Mouse (Mus musculus) intestine, postnatal 0 days (tissue): ENCODE data around the gene Irf2bp2. TPM values are rescaled to one million over a fixed set of nuclear protein-coding genes. Genes with fewer than 3 reads are reported as not detected.

Source experiments
- ATAC-seq: fragments of 200-750 bp; cut with Nextera tagmentation; 2 replicates; pipeline ENCODE4 v1.8.0; 2017; ENCODE audit warnings: mild to moderate bottlenecking, moderate TSS enrichment, moderate library complexity
- H3K27ac ChIP-seq: fragments of 300-500 bp; sonication (generic); 2 replicates; pipeline ENCODE4 v1.5.1; 2014; ENCODE audit warnings: mild to moderate bottlenecking, low read depth, low read length, moderate library complexity
- H3K27me3 ChIP-seq: fragments of 300-500 bp; sonication (generic); replicated peaks from 2 replicates; pipeline ENCODE4 v1.6.1; 2014; ENCODE audit warnings: low read length, mixed read lengths; ENCODE audit not compliant: control insufficient read depth, insufficient read depth
- H3K36me3 ChIP-seq: fragments of 300-500 bp; sonication (generic); 2 replicates; pipeline ENCODE4 v1.6.1; 2014; ENCODE audit warnings: mild to moderate bottlenecking, moderate library complexity; ENCODE audit not compliant: control insufficient read depth, insufficient read depth
- H3K4me1 ChIP-seq: fragments of 300-500 bp; sonication (generic); replicated peaks from 2 replicates; pipeline ENCODE4 v1.6.1; 2014; ENCODE audit warnings: antibody characterized with exemption, low read length, mixed read lengths; ENCODE audit not compliant: control insufficient read depth, insufficient read depth
- H3K4me2 ChIP-seq: fragments of 300-500 bp; sonication (generic); replicated peaks from 2 replicates; pipeline ENCODE4 v1.6.1; 2014; ENCODE audit warnings: low read depth, mild to moderate bottlenecking, moderate library complexity
- H3K4me3 ChIP-seq: fragments of 300-500 bp; sonication (generic); 2 replicates; pipeline ENCODE4 v1.5.1; 2014; ENCODE audit warnings: low read depth, low read length
- H3K9ac ChIP-seq: fragments of 300-500 bp; sonication (generic); 2 replicates; pipeline ENCODE4 v1.6.1; 2014; ENCODE audit warnings: mild to moderate bottlenecking, low read depth, low read length
- H3K9me3 ChIP-seq: fragments of 300-500 bp; sonication (generic); 2 replicates; pipeline ENCODE4 v1.6.1; 2016; ENCODE audit warnings: mixed run types; ENCODE audit not compliant: control insufficient read depth
- CTCF ChIP-seq: sonication (generic); IDR thresholded peaks from 2 replicates; pipeline ENCODE4 v1.5.1; 2016; ENCODE audit warnings: low read depth, mild to moderate bottlenecking, control low read depth, antibody characterized with exemption, moderate library complexity
- WGBS: fragments of 180-500 bp; shearing (Covaris S2); extraction: QIAGEN DNeasy Blood & Tissue Kit; methylation state at CpG from one replicate; pipeline ENCODE4 v1.1.7; 2014; 5-methylcytosine and 5-hydroxymethylcytosine counted together
- polyA plus RNA-seq: library from polyadenylated mRNA; unstranded; fragments of >200 nt; fragmentation: Nextera tagmentation; extraction: Ambion mirVana; gene quantifications from 2 replicates; pipeline ENCODE4 v1.2.1, GENCODE M21; 2015

Irf2bp2 gene
- polyA plus RNA-seq, 1 experiment from 2014 or later: 13.3 TPM

GRCm38 (mm10) chr8:126599297-126599696, 5.5 kb upstream of the Irf2bp2 start:
- Histone ChIP-seq H3K27me3 (no peaks in the 10 kb centered on the region), H3K27ac (no peak overlapping the region), H3K36me3 (no peaks in the 10 kb centered on the region), H3K4me2 (no peak overlapping the region), H3K4me3 (no peak overlapping the region), H3K9ac (no peak overlapping the region), H3K9me3 (no peaks in the 10 kb centered on the region), H3K4me1 (0 out of 2 replicates have a peak, but pooled peaks cover 12% of the 10 kb centered on the region)
- TF ChIP-seq CTCF: no peak
- no peak for ATAC-seq
- WGBS: 90% methylated on average over 4 of the region's 4 CpGs

- Histone ChIP-seq H3K9ac (no peak overlapping the region), H3K4me2 (no peak overlapping the region), H3K36me3 (no peaks in the 10 kb centered on the region), H3K4me3 (no peak overlapping the region), H3K9me3 (no peaks in the 10 kb centered on the region), H3K4me1 (0 out of 2 replicates have a peak, but pooled peaks cover 12% of the 10 kb centered on the region), H3K27ac (no peak overlapping the region), H3K27me3 (no peaks in the 10 kb centered on the region)
- WGBS: 47% methylated on average over 12 of the region's 12 CpGs
- no peak for TF ChIP-seq CTCF
- ATAC-seq: no peak
These were observed 4.4 kb upstream of the Irf2bp2 start for GRCm38 (mm10) chr8:126598218-126598617.

- H3K4me1 ChIP-seq: 0 out of 2 replicates have a peak, but pooled peaks cover 12% of the 10 kb centered on the region
- 64% methylated on average over 5 of the region's 5 CpGs for WGBS
- H3K4me2 ChIP-seq: peak overlapping the region; percentile 78
- no peaks in the 10 kb centered on the region for H3K9me3 ChIP-seq
- ATAC-seq: no peak
- no peaks in the 10 kb centered on the region for H3K27me3 ChIP-seq
- peaks cover 11% of the 10 kb centered on the region for H3K36me3 ChIP-seq
- no peak overlapping the region for H3K4me3 ChIP-seq
- H3K27ac ChIP-seq: peak overlapping the region; percentile 98
- TF ChIP-seq CTCF: no peak
- H3K9ac ChIP-seq: no peak overlapping the region
These were observed 2.9 kb upstream of the Irf2bp2 start for GRCm38 (mm10) chr8:126596721-126597120.

- WGBS: 0% methylated on average over 12 of the region's 12 CpGs
- H3K27me3 ChIP-seq: no peaks in the 10 kb centered on the region
- H3K4me3 ChIP-seq: peak overlapping the region; percentile 65
- peak overlapping the region; percentile 98 for H3K27ac ChIP-seq
- TF ChIP-seq CTCF: peak; percentile 23; the same call in 1 of the 2 replicates
- ATAC-seq: peak; percentile 53
- 0 out of 2 replicates have a peak, but pooled peaks cover 9% of the 10 kb centered on the region for H3K4me1 ChIP-seq
- H3K36me3 ChIP-seq: peaks cover 17% of the 10 kb centered on the region
- no peaks in the 10 kb centered on the region for H3K9me3 ChIP-seq
- H3K4me2 ChIP-seq: peak overlapping the region; percentile 78
- peak overlapping the region; percentile 69 for H3K9ac ChIP-seq
These were observed 2.4 kb upstream of the Irf2bp2 start for GRCm38 (mm10) chr8:126596097-126596634.

- peak; percentile 2 for ATAC-seq
- peak; percentile 27 for TF ChIP-seq CTCF
- Histone ChIP-seq H3K4me1 (0 out of 2 replicates have a peak, but pooled peaks cover 6% of the 10 kb centered on the region), H3K27me3 (no peaks in the 10 kb centered on the region), H3K36me3 (peaks cover 19% of the 10 kb centered on the region), H3K9me3 (no peaks in the 10 kb centered on the region), H3K27ac (peak overlapping the region; percentile 98), H3K4me3 (peak overlapping the region; percentile 65), H3K4me2 (peak overlapping the region; percentile 78), H3K9ac (peak overlapping the region; percentile 69)
- 5% methylated on average over 16 of the region's 16 CpGs for WGBS
These were observed 1.6 kb upstream of the Irf2bp2 start for GRCm38 (mm10) chr8:126595204-126596061.

- H3K27ac ChIP-seq: peak overlapping the region; percentile 98
- H3K9me3 ChIP-seq: no peaks in the 10 kb centered on the region
- H3K9ac ChIP-seq: peak overlapping the region; percentile 100
- peak; percentile 63 for TF ChIP-seq CTCF
- H3K4me1 ChIP-seq: 0 out of 2 replicates have a peak, but pooled peaks cover 6% of the 10 kb centered on the region
- under 1% methylated on average over 48 of the region's 48 CpGs for WGBS
- no peaks in the 10 kb centered on the region for H3K27me3 ChIP-seq
- peak overlapping the region; percentile 65 for H3K4me3 ChIP-seq
- peak overlapping the region; percentile 78 for H3K4me2 ChIP-seq
- peaks cover 27% of the 10 kb centered on the region for H3K36me3 ChIP-seq
- ATAC-seq: peak; percentile 82
These were observed 755 bp upstream of the Irf2bp2 start for GRCm38 (mm10) chr8:126594481-126595000.
